Mouse (Mus musculus) liver, embryonic 13.5 days (tissue): ENCODE results near the gene Zbtb20. TPM values are rescaled to one million over a fixed set of nuclear protein-coding genes. Genes with fewer than 3 reads are reported as not detected.

Source experiments
- microRNA counts: library from miRNA; unstranded; fragments of <30 nt; microRNA quantifications from one replicate; lab custom pipeline; 2016
- microRNA-seq: library from miRNA; unstranded; fragments of <30 nt; microRNA quantifications from one replicate; pipeline ENCODE4, GENCODE M21; 2016
- polyA plus RNA-seq: library from polyadenylated mRNA; unstranded; fragments of >200 nt; fragmentation: Nextera tagmentation; extraction: Ambion mirVana; gene quantifications from 2 replicates; pipeline ENCODE4 v1.2.1, GENCODE M21; 2015

The Zbtb20 gene
- polyA plus RNA-seq, 1 experiment from 2014 or later, result 2.5 TPM

MicroRNA genes within 50 kb of the gene (microRNA counts, 519-probe panel; counts per million panel counts)
- 114 counts per million for microRNA mmu-miR-568 (lab: Ali Mortazavi, UCI)

Small RNAs within 50 kb of the gene (microRNA-seq; reads per million reads assigned to microRNA genes)
- not detected for gene Mir568
